Mouse (Mus musculus): ENCODE measurements at regions not wholly inside any gene's neighbourhood (a gene's known extent, or its start where the extent isn't known, plus 50 kb on each side); places are given as distances from the start of the nearest gene placed in this dataset.

DNA sequence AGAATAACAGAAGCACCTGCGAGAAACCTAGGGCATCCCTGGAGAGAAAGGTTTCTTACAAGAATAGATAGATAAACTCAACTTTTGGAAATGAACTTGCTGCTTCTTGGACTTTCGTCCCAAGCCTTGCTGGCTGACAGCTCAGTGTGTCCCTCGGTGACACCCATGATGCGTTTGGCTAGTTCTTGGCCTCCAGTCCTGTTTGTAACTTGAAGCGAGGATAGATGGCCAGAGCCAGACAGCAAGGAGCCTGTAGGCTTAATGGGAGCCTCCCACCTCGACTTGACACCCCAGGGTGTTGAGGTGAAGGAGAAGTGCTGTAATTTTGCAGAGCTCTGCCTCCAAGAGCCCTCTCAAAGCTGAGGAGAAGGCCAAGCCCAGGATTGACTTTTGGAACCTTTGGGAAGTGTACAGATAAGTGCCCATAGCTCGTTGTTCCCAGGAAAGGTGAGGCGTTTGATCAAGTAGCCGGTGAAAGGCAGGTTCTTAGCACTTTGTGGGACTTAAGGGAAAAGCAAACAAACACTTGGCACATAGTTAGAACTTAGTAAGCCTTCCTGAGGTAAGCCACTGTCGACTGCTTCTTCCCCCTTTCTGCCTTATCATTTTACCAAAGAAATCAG lies 148.3 kb downstream of the Sox9 start:
- no peak for TF ChIP-seq POLR2A (IDR thresholded peaks at IDR 0.05; ENCODE audit: borderline replicate concordance, low read depth, low read length)
- no peak for TF ChIP-seq CTCF (IDR thresholded peaks at IDR 0.05; ENCODE audit: low read depth, low read length)

All from bone marrow macrophage, adult 2 months (primary cell).